Mouse (Mus musculus) ES-E14 (cell line): ENCODE results near the gene Otop2.

Experiments
- HCFC1 ChIP-seq: IDR thresholded peaks from 2 replicates; pipeline ENCODE4 v1.6.1; 2012; ENCODE audit warnings: low read length, inconsistent platforms, borderline replicate concordance; ENCODE audit not compliant: insufficient read depth
- MAFK ChIP-seq: IDR thresholded peaks from 2 replicates; pipeline ENCODE4 v1.6.1; 2014; ENCODE audit warnings: mild to moderate bottlenecking, low read depth, low read length, inconsistent platforms; ENCODE audit not compliant: insufficient read depth

DNA sequence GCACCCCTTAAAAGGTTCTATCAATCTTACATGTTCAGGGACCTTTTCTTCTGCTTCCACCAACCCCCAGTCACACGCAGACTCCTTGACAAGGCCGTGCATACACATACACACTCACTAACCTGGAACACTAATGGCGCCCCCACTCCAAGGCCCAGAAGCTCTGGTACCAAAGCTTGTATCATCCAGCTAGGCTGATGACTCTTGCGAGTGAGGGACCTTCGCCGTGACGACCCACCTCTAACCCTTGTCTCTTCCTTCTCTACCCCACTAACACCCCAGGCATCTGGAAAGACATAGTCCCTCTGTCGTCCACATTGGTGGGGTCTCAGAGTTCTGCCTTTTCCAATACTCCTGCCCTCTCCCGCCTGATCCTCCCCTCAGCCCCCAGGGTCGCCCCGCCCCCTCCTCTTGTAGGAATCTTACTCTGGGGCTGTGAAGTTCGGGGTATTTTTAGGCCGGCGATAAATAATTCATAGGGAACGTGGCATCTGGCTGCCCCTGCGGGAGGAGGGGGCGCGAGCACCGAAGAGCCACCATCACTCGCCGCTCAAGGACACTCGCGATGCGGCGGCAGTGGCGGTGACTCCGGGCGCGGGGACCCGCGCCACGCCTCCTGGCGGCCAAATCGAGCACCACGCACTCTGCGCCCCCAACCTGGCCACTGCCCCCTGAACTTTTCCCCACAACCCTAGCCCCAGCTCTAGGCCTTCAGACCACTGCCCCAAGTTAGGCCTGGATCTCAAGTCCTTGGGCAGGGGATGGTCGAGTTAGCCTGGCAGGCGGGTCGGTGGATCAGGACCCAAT, 41.9 kb upstream of the Otop2 start:
- TF ChIP-seq MAFK (no peak), HCFC1 (no peak)
